Mouse (Mus musculus) cortical plate, adult 2 months (tissue): ENCODE results near the gene Trim33. TPM values are rescaled to one million over a fixed set of nuclear protein-coding genes. Genes with fewer than 3 reads are reported as not detected.
A peak's percentile ranks its signal among the peaks of the same experiment; 100 is the strongest.

Experiments
- H3K27ac ChIP-seq: fragments of 200-500 bp; 2 replicates; pipeline ENCODE4 v1.5.1; 2012; ENCODE audit warnings: low read length, control low read depth, inconsistent platforms; ENCODE audit not compliant: insufficient read depth
- H3K4me1 ChIP-seq: fragments of 200-500 bp; 2 replicates; pipeline ENCODE4 v1.6.1; 2011; ENCODE audit warnings: low read length; ENCODE audit not compliant: control insufficient read depth, insufficient read depth
- H3K4me3 ChIP-seq: fragments of 200-500 bp; 2 replicates; pipeline ENCODE4 v1.5.1; 2011; ENCODE audit warnings: mild to moderate bottlenecking, low read length, control low read depth; ENCODE audit not compliant: insufficient read depth
- CTCF ChIP-seq: fragments of 200-500 bp; IDR thresholded peaks from 2 replicates; pipeline ENCODE4 v1.5.1; 2011; ENCODE audit warnings: mild to moderate bottlenecking, control low read depth, low read length; ENCODE audit not compliant: insufficient read depth; ENCODE audit errors: extremely low read depth
- POLR2A ChIP-seq: fragments of 200-500 bp; IDR thresholded peaks from 2 replicates; pipeline ENCODE4 v1.6.1; 2011; ENCODE audit warnings: mild to moderate bottlenecking, low read length, control low read depth; ENCODE audit not compliant: insufficient read depth; ENCODE audit errors: extremely low read depth
- polyA plus RNA-seq: library from polyadenylated mRNA; depleted of rRNA; stranded (reverse); fragments of >200 nt; gene quantifications from 2 replicates; pipeline ENCODE4 v1.2.3, GENCODE M21; 2012

Trim33 gene
- polyA plus RNA-seq, 1 experiment = 16.8 TPM

DNA sequence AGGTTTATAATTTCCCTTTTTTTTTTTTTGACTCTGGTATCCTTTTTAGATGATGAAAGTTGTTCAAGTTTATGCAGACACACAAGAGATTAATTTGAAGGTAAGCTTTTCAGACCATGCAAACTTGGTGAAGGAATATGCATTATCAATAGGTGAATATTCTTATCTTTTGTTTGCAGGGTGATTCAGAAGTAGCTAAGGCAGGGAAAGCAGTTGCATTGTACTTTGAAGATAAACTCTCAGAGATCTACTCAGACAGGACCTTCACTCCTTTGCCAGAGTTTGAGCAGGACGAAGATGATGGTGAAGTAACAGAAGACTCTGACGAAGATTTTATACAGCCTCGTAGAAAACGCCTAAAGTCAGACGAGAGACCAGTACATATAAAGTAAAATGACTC lies 74.4 kb downstream of the Trim33 start:
- no peaks in the 10 kb centered on the region for H3K4me1 ChIP-seq
- TF ChIP-seq CTCF = no peak
- TF ChIP-seq POLR2A = no peak
- no peak overlapping the region for H3K4me3 ChIP-seq
- no peak overlapping the region for H3K27ac ChIP-seq

- no peak for TF ChIP-seq CTCF
- no peak for TF ChIP-seq POLR2A
- no peak overlapping the region for H3K27ac ChIP-seq
- H3K4me3 ChIP-seq = no peak overlapping the region
- H3K4me1 ChIP-seq = no peaks in the 10 kb centered on the region
Observed at GRCm38 (mm10) chr3:103354041-103354440, 74.9 kb downstream of the Trim33 start.

- H3K4me3 ChIP-seq = no peak overlapping the region
- no peak overlapping the region for H3K27ac ChIP-seq
- H3K4me1 ChIP-seq = no peaks in the 10 kb centered on the region
- no peak for TF ChIP-seq POLR2A
- TF ChIP-seq CTCF = no peak
Observed at GRCm38 (mm10) chr3:103361150-103361549, 82.1 kb downstream of the Trim33 start.

DNA sequence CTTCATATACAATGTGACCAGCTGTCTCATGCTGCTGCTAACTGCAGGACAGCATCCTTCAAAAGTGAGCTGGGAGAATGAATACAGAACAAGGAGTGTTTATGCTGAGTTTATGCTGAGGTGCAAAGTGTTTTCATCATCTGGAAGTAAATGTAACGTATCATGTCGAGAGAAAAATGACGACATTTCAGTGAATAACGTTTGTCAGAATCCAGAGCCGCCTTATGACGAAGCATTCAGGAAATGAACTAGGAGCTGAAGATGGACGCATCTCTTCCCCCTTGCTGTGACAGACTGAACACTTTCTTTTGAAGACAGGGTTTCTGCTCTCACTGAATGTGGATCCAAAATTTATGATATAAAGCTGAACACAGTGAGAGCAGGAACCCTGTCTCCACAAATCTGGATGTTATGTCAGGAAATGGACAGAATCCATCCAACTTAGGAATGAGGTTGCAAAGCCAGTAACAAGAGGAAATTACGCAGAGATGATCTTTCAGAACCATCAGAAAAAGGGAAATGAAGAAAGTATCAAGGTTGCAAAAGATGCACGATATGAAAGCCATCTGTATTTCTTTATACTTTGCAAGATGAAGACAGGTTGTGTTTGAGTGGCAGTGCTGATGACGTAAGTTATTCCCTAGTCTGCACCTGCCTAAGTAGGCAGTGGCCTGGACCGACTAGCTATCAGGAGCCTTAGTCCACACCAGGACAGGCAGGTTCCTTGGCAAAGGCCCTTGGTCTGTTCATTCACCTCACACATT lies 85.3 kb downstream of the Trim33 start:
- TF ChIP-seq POLR2A (no peak), CTCF (no peak)
- Histone ChIP-seq H3K4me1 (no peaks in the 10 kb centered on the region), H3K27ac (no peak overlapping the region), H3K4me3 (no peak overlapping the region)

- TF ChIP-seq POLR2A (no peak), CTCF (no peak)
- no peaks in the 10 kb centered on the region for H3K4me1 ChIP-seq
- no peak overlapping the region for H3K27ac ChIP-seq
- H3K4me3 ChIP-seq = no peak overlapping the region
Observed at GRCm38 (mm10) chr3:103367176-103367970, 88.3 kb downstream of the Trim33 start.

GRCm38 (mm10) chr3:103368731-103369130 lies 89.6 kb downstream of the Trim33 start:
- Histone ChIP-seq H3K4me1 (no peaks in the 10 kb centered on the region), H3K27ac (no peak overlapping the region), H3K4me3 (no peak overlapping the region)
- TF ChIP-seq CTCF (no peak), POLR2A (no peak)

- H3K4me3 ChIP-seq = no peak overlapping the region
- no peaks in the 10 kb centered on the region for H3K4me1 ChIP-seq
- TF ChIP-seq CTCF (peak; percentile 57), POLR2A (no peak)
- H3K27ac ChIP-seq = no peak overlapping the region
Observed at GRCm38 (mm10) chr3:103374028-103374427, 94.9 kb downstream of the Trim33 start.

- Histone ChIP-seq H3K27ac (no peak overlapping the region), H3K4me3 (no peak overlapping the region), H3K4me1 (no peaks in the 10 kb centered on the region)
- TF ChIP-seq POLR2A (no peak), CTCF (no peak)
Observed at GRCm38 (mm10) chr3:103375181-103375855, 96.2 kb downstream of the Trim33 start.

DNA sequence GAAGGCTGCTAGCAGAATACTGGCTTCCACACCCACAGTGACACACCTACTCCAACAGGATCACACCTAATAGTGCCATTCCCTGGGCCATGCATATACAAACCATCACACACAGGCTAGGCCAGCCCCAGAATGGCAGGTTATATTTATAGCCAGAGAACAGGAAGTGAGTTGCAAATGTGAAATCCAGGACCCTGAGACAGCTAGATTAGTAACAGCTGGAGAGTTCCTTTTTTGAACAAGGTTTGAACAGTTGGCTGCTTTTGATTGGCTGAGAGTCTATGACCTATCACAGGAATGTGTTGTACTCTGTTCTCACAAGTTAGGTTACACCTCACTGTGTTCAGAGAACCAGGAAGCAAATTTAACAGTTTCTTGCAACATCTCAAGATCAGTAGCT lies 98.9 kb downstream of the Trim33 start:
- no peak for TF ChIP-seq POLR2A
- TF ChIP-seq CTCF = no peak
- Histone ChIP-seq H3K4me1 (no peaks in the 10 kb centered on the region), H3K4me3 (no peak overlapping the region), H3K27ac (no peak overlapping the region)
